Mouse (Mus musculus): ENCODE results near the gene Gsg1l2. TPM values are rescaled to one million over a fixed set of nuclear protein-coding genes. Genes with fewer than 3 reads are reported as not detected.

Gsg1l2 gene
- polyA plus RNA-seq, 1 experiment: not detected

- DNase-seq: no peak
- WGBS: 94% methylated on average over 11 of the region's 11 CpGs
Observed at GRCm38 (mm10) chr11:67806832-67807597, 32.6 kb downstream of the Gsg1l2 start.

GRCm38 (mm10) chr11:67808051-67808450, 33.6 kb downstream of the Gsg1l2 start:
- no peak for DNase-seq
- WGBS: 87% methylated on average over 5 of the region's 5 CpGs
- no peak overlapping the region for H3K27ac ChIP-seq (ENCODE audit: control insufficient read depth, insufficient read depth, low read length)
- H3K4me3 ChIP-seq (ENCODE audit: control insufficient read depth, insufficient read depth, low read length): no peak overlapping the region
- no peaks in the 10 kb centered on the region for H3K27me3 ChIP-seq (ENCODE audit: control insufficient read depth, insufficient read depth, low read length)
- no peaks in the 10 kb centered on the region for H3K4me1 ChIP-seq (replicated peaks; ENCODE audit: control insufficient read depth, insufficient read depth, low read length)
- H3K36me3 ChIP-seq (ENCODE audit: control insufficient read depth, insufficient read depth, low read length): no peaks in the 10 kb centered on the region
- TF ChIP-seq POLR2A (IDR thresholded peaks at IDR 0.05; ENCODE audit: control insufficient read depth, extremely low read depth, insufficient read depth, low read length, poor library complexity) (no peak), CTCF (IDR thresholded peaks at IDR 0.05; ENCODE audit: borderline replicate concordance, control insufficient read depth, extremely low read depth, insufficient read depth, low read length, poor library complexity) (no peak)

More at GRCm38 (mm10) chr11:67806832-67807597, 32.6 kb downstream of the Gsg1l2 start:
- no peaks in the 10 kb centered on the region for H3K27me3 ChIP-seq (ENCODE audit: control insufficient read depth, insufficient read depth, low read length)
- TF ChIP-seq POLR2A (IDR thresholded peaks at IDR 0.05; ENCODE audit: control insufficient read depth, extremely low read depth, insufficient read depth, low read length, poor library complexity) (no peak), CTCF (IDR thresholded peaks at IDR 0.05; ENCODE audit: borderline replicate concordance, control insufficient read depth, extremely low read depth, insufficient read depth, low read length, poor library complexity) (no peak)
- H3K4me3 ChIP-seq (ENCODE audit: control insufficient read depth, insufficient read depth, low read length): no peak overlapping the region
- H3K36me3 ChIP-seq (ENCODE audit: control insufficient read depth, insufficient read depth, low read length): no peaks in the 10 kb centered on the region
- H3K27ac ChIP-seq (ENCODE audit: control insufficient read depth, insufficient read depth, low read length): no peak overlapping the region
- no peaks in the 10 kb centered on the region for H3K4me1 ChIP-seq (replicated peaks; ENCODE audit: control insufficient read depth, insufficient read depth, low read length)

- Histone ChIP-seq H3K4me3 (ENCODE audit: control insufficient read depth, insufficient read depth, low read length) (no peak overlapping the region), H3K27ac (ENCODE audit: control insufficient read depth, insufficient read depth, low read length) (no peak overlapping the region), H3K36me3 (ENCODE audit: control insufficient read depth, insufficient read depth, low read length) (no peaks in the 10 kb centered on the region), H3K4me1 (replicated peaks; ENCODE audit: control insufficient read depth, insufficient read depth, low read length) (no peaks in the 10 kb centered on the region), H3K27me3 (ENCODE audit: control insufficient read depth, insufficient read depth, low read length) (no peaks in the 10 kb centered on the region)
- WGBS: 64% methylated on average over 6 of the region's 6 CpGs
- DNase-seq: no peak
- TF ChIP-seq CTCF (IDR thresholded peaks at IDR 0.05; ENCODE audit: borderline replicate concordance, control insufficient read depth, extremely low read depth, insufficient read depth, low read length, poor library complexity) (no peak), POLR2A (IDR thresholded peaks at IDR 0.05; ENCODE audit: control insufficient read depth, extremely low read depth, insufficient read depth, low read length, poor library complexity) (no peak)
Observed at GRCm38 (mm10) chr11:67811535-67811934, 37.1 kb downstream of the Gsg1l2 start.

GRCm38 (mm10) chr11:67819604-67820003, 45.2 kb downstream of the Gsg1l2 start:
- H3K4me1 ChIP-seq (replicated peaks; ENCODE audit: control insufficient read depth, insufficient read depth, low read length): no peaks in the 10 kb centered on the region
- H3K27ac ChIP-seq (ENCODE audit: control insufficient read depth, insufficient read depth, low read length): no peak overlapping the region
- no peaks in the 10 kb centered on the region for H3K36me3 ChIP-seq (ENCODE audit: control insufficient read depth, insufficient read depth, low read length)
- 16% methylated on average over 5 of the region's 5 CpGs for WGBS
- no peak overlapping the region for H3K4me3 ChIP-seq (ENCODE audit: control insufficient read depth, insufficient read depth, low read length)
- no peak for TF ChIP-seq CTCF (IDR thresholded peaks at IDR 0.05; ENCODE audit: borderline replicate concordance, control insufficient read depth, extremely low read depth, insufficient read depth, low read length, poor library complexity)
- TF ChIP-seq POLR2A (IDR thresholded peaks at IDR 0.05; ENCODE audit: control insufficient read depth, extremely low read depth, insufficient read depth, low read length, poor library complexity): no peak
- DNase-seq: no peak
- H3K27me3 ChIP-seq (ENCODE audit: control insufficient read depth, insufficient read depth, low read length): no peaks in the 10 kb centered on the region

- Histone ChIP-seq H3K27me3 (ENCODE audit: control insufficient read depth, insufficient read depth, low read length) (no peaks in the 10 kb centered on the region), H3K4me3 (ENCODE audit: control insufficient read depth, insufficient read depth, low read length) (no peak overlapping the region), H3K27ac (ENCODE audit: control insufficient read depth, insufficient read depth, low read length) (no peak overlapping the region), H3K36me3 (ENCODE audit: control insufficient read depth, insufficient read depth, low read length) (no peaks in the 10 kb centered on the region), H3K4me1 (replicated peaks; ENCODE audit: control insufficient read depth, insufficient read depth, low read length) (no peaks in the 10 kb centered on the region)
- WGBS: 26% methylated on average over 4 of the region's 4 CpGs
- TF ChIP-seq CTCF (IDR thresholded peaks at IDR 0.05; ENCODE audit: borderline replicate concordance, control insufficient read depth, extremely low read depth, insufficient read depth, low read length, poor library complexity): no peak
- no peak for TF ChIP-seq POLR2A (IDR thresholded peaks at IDR 0.05; ENCODE audit: control insufficient read depth, extremely low read depth, insufficient read depth, low read length, poor library complexity)
- peak; percentile 6 for DNase-seq
Observed at GRCm38 (mm10) chr11:67820221-67820620, 45.8 kb downstream of the Gsg1l2 start.

- no peak for TF ChIP-seq CTCF (IDR thresholded peaks at IDR 0.05; ENCODE audit: borderline replicate concordance, control insufficient read depth, extremely low read depth, insufficient read depth, low read length, poor library complexity)
- TF ChIP-seq POLR2A (IDR thresholded peaks at IDR 0.05; ENCODE audit: control insufficient read depth, extremely low read depth, insufficient read depth, low read length, poor library complexity): no peak
- Histone ChIP-seq H3K36me3 (ENCODE audit: control insufficient read depth, insufficient read depth, low read length) (no peaks in the 10 kb centered on the region), H3K27me3 (ENCODE audit: control insufficient read depth, insufficient read depth, low read length) (no peaks in the 10 kb centered on the region), H3K4me3 (ENCODE audit: control insufficient read depth, insufficient read depth, low read length) (no peak overlapping the region), H3K27ac (ENCODE audit: control insufficient read depth, insufficient read depth, low read length) (no peak overlapping the region), H3K4me1 (replicated peaks; ENCODE audit: control insufficient read depth, insufficient read depth, low read length) (no peaks in the 10 kb centered on the region)
- 97% methylated on average over 6 of the region's 6 CpGs for WGBS
- no peak for DNase-seq
Observed at GRCm38 (mm10) chr11:67821560-67821959, 47.2 kb downstream of the Gsg1l2 start.

All from thymus, adult 2 months (tissue).